Mouse (Mus musculus) monocyte, adult 2 months (primary cell): Measurements from ENCODE around the gene Prune2.

ENCODE experiments used
- DNase-seq, 2 experiments: peaks; one replicate each; pipeline ENCODE4 v3.0.0; 2022; ENCODE audit warnings: low spot score in 2 of 2, low read depth in 1 of 2

Gene Prune2

GRCm38 (mm10) chr19:17255511-17255910 lies 299.6 kb downstream of the Prune2 start:
- no peak for DNase-seq

- DNase-seq, result no peak
Measured at GRCm38 (mm10) chr19:17256388-17256787, 300.5 kb downstream of the Prune2 start.

GRCm38 (mm10) chr19:17256867-17257266 lies 300.9 kb downstream of the Prune2 start:
- no peak for DNase-seq

- DNase-seq, result no peak
Measured at GRCm38 (mm10) chr19:17263181-17263580, 307.3 kb downstream of the Prune2 start.

GRCm38 (mm10) chr19:17263679-17264370 lies 307.9 kb downstream of the Prune2 start:
- DNase-seq, result no peak

GRCm38 (mm10) chr19:17264481-17265196 lies 308.7 kb downstream of the Prune2 start:
- DNase-seq, result no peak

GRCm38 (mm10) chr19:17268669-17269068 lies 312.8 kb downstream of the Prune2 start:
- no peak for DNase-seq

GRCm38 (mm10) chr19:17271179-17271622 lies 315.3 kb downstream of the Prune2 start:
- no peak for DNase-seq

- DNase-seq, result no peak
Measured at GRCm38 (mm10) chr19:17272988-17273387, 317.1 kb downstream of the Prune2 start.
